Mouse (Mus musculus) midbrain, embryonic 15.5 days (tissue): ENCODE data around the gene Gpr146. TPM values are rescaled to one million over a fixed set of nuclear protein-coding genes. Genes with fewer than 3 reads are reported as not detected.
"Not testable (repeated sequence)": the region's sequence is repeated elsewhere in the genome, so short reads cannot be mapped to it uniquely, and the experiment has no call there.

ENCODE experiments used
- ATAC-seq: fragments of 200-750 bp; cut with Nextera tagmentation; replicated peaks from 2 replicates; pipeline ENCODE4 v1.8.0; 2017; ENCODE audit warnings: moderate TSS enrichment
- H3K27ac ChIP-seq: fragments of 300-500 bp; sonication (generic); 2 replicates; pipeline ENCODE4 v1.5.1; 2015; ENCODE audit warnings: mild to moderate bottlenecking, inconsistent platforms
- H3K27me3 ChIP-seq: fragments of 300-500 bp; sonication (generic); replicated peaks from 2 replicates; pipeline ENCODE4 v1.6.1; 2015; ENCODE audit warnings: inconsistent platforms
- H3K36me3 ChIP-seq: fragments of 300-500 bp; sonication (generic); replicated peaks from 2 replicates; pipeline ENCODE4 v1.6.1; 2015; ENCODE audit warnings: inconsistent platforms
- H3K4me1 ChIP-seq: fragments of 300-500 bp; sonication (generic); 2 replicates; pipeline ENCODE4 v1.6.1; 2015; ENCODE audit warnings: inconsistent platforms
- H3K4me2 ChIP-seq: fragments of 300-500 bp; sonication (generic); 2 replicates; pipeline ENCODE4 v1.6.1; 2015; ENCODE audit warnings: inconsistent platforms, mild to moderate bottlenecking, moderate library complexity
- H3K4me3 ChIP-seq: fragments of 300-500 bp; sonication (generic); 2 replicates; pipeline ENCODE4 v1.5.1; 2015; ENCODE audit warnings: mild to moderate bottlenecking, inconsistent platforms
- H3K9ac ChIP-seq: fragments of 300-500 bp; sonication (generic); 2 replicates; pipeline ENCODE4 v1.6.1; 2015; ENCODE audit warnings: mild to moderate bottlenecking, inconsistent platforms
- H3K9me3 ChIP-seq: fragments of 300-500 bp; sonication (generic); 2 replicates; pipeline ENCODE4 v1.6.1; 2016; ENCODE audit warnings: inconsistent platforms
- WGBS: fragments of 180-500 bp; shearing (Covaris S2); methylation state at CpG from one replicate; pipeline ENCODE4 v1.1.7; 2015; ENCODE audit warnings: mixed read lengths; 5-methylcytosine and 5-hydroxymethylcytosine counted together
- polyA plus RNA-seq: library from polyadenylated mRNA; unstranded; fragments of >200 nt; fragmentation: Nextera tagmentation; extraction: Ambion mirVana; gene quantifications from 2 replicates; pipeline ENCODE4 v1.2.1, GENCODE M21; 2015

Gene Gpr146
- polyA plus RNA-seq, 1 experiment from 2014 or later = 2.5 TPM

DNA sequence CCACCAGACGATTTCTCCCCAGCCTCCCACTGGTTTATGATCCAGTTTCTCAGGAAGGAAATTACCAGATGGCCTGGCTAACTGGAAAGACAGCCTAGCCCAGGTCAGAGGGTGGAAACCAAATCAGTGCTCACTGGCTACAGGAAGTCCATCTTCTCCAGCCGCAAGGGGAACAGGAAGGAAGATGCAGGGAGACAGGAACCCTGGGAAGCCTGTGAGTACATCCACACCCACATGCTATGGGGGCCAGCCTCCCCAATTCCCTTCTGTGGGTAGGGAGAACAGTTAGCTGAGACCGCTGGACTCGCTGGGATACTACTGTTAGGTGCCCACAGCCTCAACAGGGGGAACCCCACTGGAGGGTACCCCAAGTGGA is 10.7 kb downstream of the Gpr146 start:
- Histone ChIP-seq H3K4me2 (no peak overlapping the region), H3K4me1 (peaks cover 22% of the 10 kb centered on the region), H3K27ac (0 out of 2 replicates have a peak overlapping the region, but pooled peaks have one; percentile 69), H3K9me3 (no peaks in the 10 kb centered on the region), H3K36me3 (no peaks in the 10 kb centered on the region), H3K9ac (no peak overlapping the region), H3K4me3 (no peak overlapping the region), H3K27me3 (no peaks in the 10 kb centered on the region)
- ATAC-seq = no peak
- WGBS = 83% methylated on average over 4 of the region's 4 CpGs

GRCm38 (mm10) chr5:139388694-139389675 is 11.5 kb downstream of the Gpr146 start:
- Histone ChIP-seq H3K4me1 (peaks cover 22% of the 10 kb centered on the region), H3K27ac (peak overlapping the region; percentile 69), H3K9ac (no peak overlapping the region), H3K4me3 (no peak overlapping the region), H3K27me3 (no peaks in the 10 kb centered on the region), H3K4me2 (no peak overlapping the region), H3K9me3 (no peaks in the 10 kb centered on the region), H3K36me3 (no peaks in the 10 kb centered on the region)
- 0 out of 2 replicates have a peak, but pooled peaks have one; percentile 31 for ATAC-seq
- WGBS = 79% methylated on average over 17 of the region's 17 CpGs

DNA sequence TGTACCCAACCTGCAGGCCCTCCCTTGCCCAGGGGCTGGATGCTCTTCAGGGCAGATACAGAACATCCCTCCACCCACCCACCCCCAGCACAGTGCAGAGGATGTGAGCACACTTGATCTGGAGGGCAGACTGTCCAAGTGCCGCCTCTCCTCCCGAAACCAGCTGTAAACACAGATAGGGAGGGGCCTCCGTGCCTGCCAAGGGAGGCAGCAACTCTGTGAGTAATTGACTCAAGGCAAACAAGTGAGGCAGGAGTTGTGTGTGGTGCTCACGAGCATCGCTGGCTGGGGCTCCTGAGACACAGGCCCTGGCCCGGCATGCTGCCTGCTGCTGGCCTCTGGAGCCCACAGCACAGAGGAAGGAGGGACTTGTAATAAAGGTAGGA is 12.2 kb downstream of the Gpr146 start:
- Histone ChIP-seq H3K36me3 (no peaks in the 10 kb centered on the region), H3K4me1 (peaks cover 22% of the 10 kb centered on the region), H3K9me3 (no peaks in the 10 kb centered on the region), H3K27ac (peak overlapping the region; percentile 69), H3K4me2 (no peak overlapping the region), H3K4me3 (no peak overlapping the region), H3K9ac (no peak overlapping the region), H3K27me3 (no peaks in the 10 kb centered on the region)
- WGBS = 59% methylated on average over 6 of the region's 6 CpGs
- ATAC-seq = 0 out of 2 replicates have a peak, but pooled peaks have one; percentile 30

DNA sequence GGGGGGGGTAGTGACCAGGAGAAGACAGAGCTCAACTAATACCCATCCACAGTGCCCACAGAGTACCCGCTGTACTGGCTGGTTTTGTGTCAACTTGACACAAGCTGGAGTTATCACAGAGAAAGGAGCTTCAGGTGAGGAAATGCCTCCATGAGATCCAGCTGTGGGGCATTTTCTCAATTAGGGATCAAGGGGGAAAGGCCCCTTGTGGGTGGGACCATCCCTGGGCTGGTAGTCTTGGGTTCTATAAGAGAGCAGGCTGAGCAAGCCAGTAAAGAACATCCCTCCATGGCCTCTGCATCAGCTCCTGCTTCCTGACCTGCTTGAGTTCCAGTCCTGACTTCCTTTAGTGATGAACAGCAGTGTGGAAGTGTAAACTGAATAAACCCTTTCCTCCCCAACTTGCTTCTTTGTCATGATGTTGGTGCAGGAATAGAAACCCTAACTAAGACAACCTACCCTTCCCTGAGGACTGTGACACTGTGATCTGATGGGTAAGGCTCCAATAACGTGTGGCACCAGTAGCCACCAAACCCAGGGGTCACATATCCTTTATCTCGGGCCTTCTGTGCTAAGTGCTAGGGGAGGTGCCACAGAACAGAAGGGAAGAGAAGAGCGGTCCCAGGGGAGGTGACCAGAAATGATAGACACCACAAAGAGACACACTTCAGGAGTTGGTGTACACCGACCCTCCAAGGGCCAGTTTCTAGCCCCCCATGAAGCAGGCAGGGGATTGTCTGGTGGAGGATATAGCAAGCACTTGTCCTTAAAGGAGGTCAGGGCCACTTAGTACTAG is 13.0 kb downstream of the Gpr146 start:
- H3K4me1 ChIP-seq = peaks cover 22% of the 10 kb centered on the region
- not testable (repeated sequence) for H3K9ac ChIP-seq, H3K27me3 ChIP-seq, H3K4me3 ChIP-seq, H3K36me3 ChIP-seq, ATAC-seq, H3K4me2 ChIP-seq, H3K9me3 ChIP-seq, H3K27ac ChIP-seq
- 78% methylated on average over 5 of the region's 5 CpGs for WGBS

DNA sequence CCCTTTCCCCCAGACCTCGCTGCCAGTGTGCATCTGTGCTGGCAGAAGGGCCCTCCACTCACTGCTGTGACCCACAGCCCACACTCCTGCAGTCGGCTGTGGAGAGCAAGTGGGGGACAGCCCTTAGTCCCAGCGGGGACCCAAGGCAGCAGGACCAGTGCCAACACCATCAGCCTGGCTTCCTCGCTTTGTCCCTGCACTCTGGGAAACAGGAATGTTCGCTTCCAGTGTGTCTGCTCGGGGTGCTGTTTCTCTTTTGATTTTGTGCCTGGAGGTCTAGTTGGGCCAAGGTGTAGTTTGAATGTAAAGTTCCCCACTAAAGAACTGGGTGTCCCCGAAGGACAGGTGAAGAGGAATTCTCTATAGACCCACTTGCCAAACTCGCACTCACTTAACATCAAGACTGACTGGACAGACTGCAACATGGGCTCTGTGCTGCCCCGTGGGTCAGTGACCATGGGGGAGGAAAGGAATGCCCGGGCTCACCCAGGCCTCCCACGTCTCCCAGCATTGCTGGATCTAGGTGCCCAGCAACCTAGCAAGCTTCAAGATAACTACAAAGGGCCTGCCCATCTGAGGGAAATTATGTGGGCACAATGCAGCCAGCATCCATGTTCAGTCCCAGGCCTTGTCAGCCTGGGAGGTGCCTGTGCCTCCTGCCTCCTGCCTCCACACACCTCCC is 14.0 kb downstream of the Gpr146 start:
- no peak overlapping the region for H3K4me3 ChIP-seq
- WGBS = 74% methylated on average over 11 of the region's 11 CpGs
- no peaks in the 10 kb centered on the region for H3K27me3 ChIP-seq
- H3K9me3 ChIP-seq = no peaks in the 10 kb centered on the region
- peaks cover 22% of the 10 kb centered on the region for H3K4me1 ChIP-seq
- ATAC-seq = no peak
- no peak overlapping the region for H3K4me2 ChIP-seq
- H3K27ac ChIP-seq = no peak overlapping the region
- no peaks in the 10 kb centered on the region for H3K36me3 ChIP-seq
- no peak overlapping the region for H3K9ac ChIP-seq

DNA sequence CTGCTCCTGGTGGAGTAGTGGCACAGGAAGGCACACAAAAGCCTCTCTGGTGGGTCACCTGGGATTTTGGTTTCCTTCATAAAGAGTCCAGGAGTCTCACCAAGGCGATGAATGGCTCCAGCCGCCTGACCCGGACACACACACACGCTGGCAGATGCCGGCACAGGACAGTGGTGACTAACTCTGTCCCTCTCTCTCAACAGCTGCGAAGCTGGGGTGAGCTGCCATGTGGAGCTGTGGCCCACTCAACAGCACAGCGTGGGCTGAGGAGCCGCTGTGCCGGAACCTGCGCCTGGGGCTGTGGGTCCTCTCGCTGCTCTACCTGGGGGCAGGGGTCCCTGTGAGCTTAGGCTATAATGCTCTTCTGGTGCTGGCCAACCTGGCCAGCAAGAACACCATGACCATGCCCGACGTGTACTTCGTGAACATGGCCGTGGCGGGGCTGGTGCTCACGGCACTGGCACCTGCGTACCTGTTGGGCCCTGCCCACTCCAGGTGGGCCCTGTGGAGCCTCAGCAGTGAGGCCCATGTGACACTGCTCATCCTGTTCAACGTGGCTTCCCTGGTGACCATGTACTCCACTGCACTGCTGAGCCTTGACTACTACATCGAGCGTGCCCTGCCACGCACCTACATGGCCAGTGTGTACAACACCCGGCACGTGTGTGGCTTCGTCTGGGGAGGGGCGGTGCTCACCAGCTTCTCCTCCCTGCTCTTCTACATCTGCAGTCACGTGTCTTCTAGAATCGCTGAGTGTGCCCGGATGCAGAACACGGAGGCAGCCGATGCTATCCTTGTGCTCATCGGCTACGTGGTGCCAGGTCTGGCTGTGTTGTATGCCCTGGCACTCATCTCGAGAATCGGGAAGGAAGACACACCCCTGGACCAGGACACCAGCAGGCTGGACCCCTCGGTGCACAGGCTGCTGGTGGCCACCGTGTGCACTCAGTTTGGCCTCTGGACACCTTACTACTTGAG is 15.0 kb downstream of the Gpr146 start:
- Histone ChIP-seq H3K27ac (no peak overlapping the region), H3K4me2 (no peak overlapping the region), H3K4me3 (no peak overlapping the region), H3K4me1 (peaks cover 22% of the 10 kb centered on the region), H3K27me3 (no peaks in the 10 kb centered on the region), H3K36me3 (no peaks in the 10 kb centered on the region), H3K9ac (no peak overlapping the region), H3K9me3 (no peaks in the 10 kb centered on the region)
- ATAC-seq = no peak
- 95% methylated on average over 37 of the region's 37 CpGs for WGBS

DNA sequence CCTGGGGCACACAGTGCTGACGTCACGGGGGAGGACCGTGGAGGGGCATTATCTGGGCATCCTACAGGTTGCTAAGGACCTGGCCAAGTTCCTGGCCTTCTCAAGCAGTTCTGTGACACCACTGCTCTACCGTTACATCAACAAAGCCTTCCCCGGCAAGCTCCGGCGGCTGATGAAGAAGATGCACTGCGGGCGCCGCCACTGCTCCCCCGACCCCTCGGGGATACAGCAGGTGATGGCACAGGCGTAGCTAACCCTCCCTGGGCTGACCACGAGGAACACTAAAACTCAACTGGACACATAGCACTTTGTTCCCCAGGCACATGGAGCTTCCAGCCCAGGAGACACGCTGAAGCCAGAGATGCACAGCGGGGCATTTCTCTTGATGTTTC is 15.7 kb downstream of the Gpr146 start:
- no peaks in the 10 kb centered on the region for H3K36me3 ChIP-seq
- H3K27ac ChIP-seq = no peak overlapping the region
- H3K4me2 ChIP-seq = no peak overlapping the region
- H3K27me3 ChIP-seq = no peaks in the 10 kb centered on the region
- 88% methylated on average over 16 of the region's 16 CpGs for WGBS
- no peak overlapping the region for H3K9ac ChIP-seq
- peaks cover 19% of the 10 kb centered on the region for H3K4me1 ChIP-seq
- no peaks in the 10 kb centered on the region for H3K9me3 ChIP-seq
- ATAC-seq = no peak
- no peak overlapping the region for H3K4me3 ChIP-seq

GRCm38 (mm10) chr5:139394399-139394798 is 16.9 kb downstream of the Gpr146 start:
- no peak overlapping the region for H3K4me2 ChIP-seq
- peaks cover 8% of the 10 kb centered on the region; the same call in 1 of the 2 replicates for H3K4me1 ChIP-seq
- no peaks in the 10 kb centered on the region for H3K36me3 ChIP-seq
- no peaks in the 10 kb centered on the region for H3K27me3 ChIP-seq
- no peak overlapping the region for H3K4me3 ChIP-seq
- H3K9ac ChIP-seq = no peak overlapping the region
- H3K27ac ChIP-seq = no peak overlapping the region
- 60% methylated on average over 7 of the region's 7 CpGs for WGBS
- no peaks in the 10 kb centered on the region for H3K9me3 ChIP-seq
- no peak for ATAC-seq

DNA sequence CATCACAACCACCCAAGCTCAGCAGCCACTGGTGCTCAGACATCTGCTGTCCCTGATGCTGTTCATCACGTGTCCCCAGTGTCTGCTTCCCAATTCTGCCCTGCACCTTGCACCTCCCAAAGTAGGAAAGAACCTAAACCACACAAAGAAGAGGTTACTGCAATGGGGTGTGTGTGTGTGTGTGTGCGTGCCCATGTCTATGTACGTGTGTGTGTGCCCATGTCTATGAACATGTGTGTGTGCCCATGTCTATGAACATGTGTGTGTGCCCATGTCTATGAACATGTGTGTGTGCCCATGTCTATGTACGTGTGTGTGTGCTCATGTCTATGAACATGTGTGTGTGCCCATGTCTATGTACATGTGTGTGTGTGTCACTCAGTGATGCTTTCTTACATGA is 18.0 kb downstream of the Gpr146 start:
- no peaks in the 10 kb centered on the region for H3K36me3 ChIP-seq
- no peak for ATAC-seq
- WGBS = 96% methylated on average over 4 of the region's 4 CpGs
- no peaks in the 10 kb centered on the region for H3K9me3 ChIP-seq
- no peak overlapping the region for H3K4me3 ChIP-seq
- H3K4me1 ChIP-seq = peaks cover 3% of the 10 kb centered on the region; the same call in 1 of the 2 replicates
- no peak overlapping the region for H3K9ac ChIP-seq
- no peak overlapping the region for H3K4me2 ChIP-seq
- H3K27me3 ChIP-seq = no peaks in the 10 kb centered on the region
- H3K27ac ChIP-seq = no peak overlapping the region

DNA sequence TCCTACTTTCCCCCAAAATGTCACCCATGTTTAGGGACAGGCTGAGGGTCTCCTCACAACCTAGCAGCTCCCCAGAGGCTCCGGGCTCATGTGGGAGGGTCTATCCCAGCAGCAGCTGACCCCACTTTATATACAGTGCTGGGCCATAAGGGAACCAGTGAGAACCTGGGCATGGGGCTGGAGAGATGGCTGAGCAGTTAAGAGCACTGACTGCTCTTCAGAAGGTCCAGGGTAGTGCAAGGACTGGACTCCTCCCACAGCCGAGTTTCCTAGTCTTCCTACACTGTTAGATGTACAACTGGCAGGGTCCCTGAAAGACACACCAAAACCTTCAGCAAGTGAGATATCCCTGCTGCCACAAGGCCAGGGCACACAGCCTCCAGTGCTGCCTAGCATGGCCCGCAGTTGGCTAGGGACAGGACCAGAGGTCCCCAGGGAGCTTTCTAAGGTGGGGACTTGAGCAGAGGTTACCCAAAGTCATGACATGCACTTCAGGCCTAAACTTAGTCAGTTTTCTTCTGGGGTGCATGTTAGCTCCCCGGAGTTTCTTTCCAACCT is 19.9 kb downstream of the Gpr146 start:
- H3K9ac ChIP-seq = no peak overlapping the region
- no peak for ATAC-seq
- 89% methylated on average over 4 of the region's 4 CpGs for WGBS

More for the DNA sequence above, 19.9 kb downstream of the Gpr146 start:
- no peaks in the 10 kb centered on the region for H3K9me3 ChIP-seq
- H3K27ac ChIP-seq = no peak overlapping the region
- no peaks in the 10 kb centered on the region for H3K27me3 ChIP-seq
- no peak overlapping the region for H3K4me2 ChIP-seq
- H3K4me3 ChIP-seq = no peak overlapping the region
- H3K4me1 ChIP-seq = peaks cover 3% of the 10 kb centered on the region; the same call in 1 of the 2 replicates
- H3K36me3 ChIP-seq = no peaks in the 10 kb centered on the region
